Mouse (Mus musculus) T-helper 17 cell (primary cell): ENCODE measurements around the gene Gpr22.

Experiments
- in situ Hi-C, 2 experiments: fragments of 300-600 bp; cut with MboI, MseI; formaldehyde crosslinking; loops; 1 replicate in 1 of 2; 2 replicates in 1 of 2; pipeline ENCODE4 v1.15.1; 2025; ENCODE audit warnings: high pct_unique_total_duplicates in 2 of 2

The Gpr22 gene

DNA sequence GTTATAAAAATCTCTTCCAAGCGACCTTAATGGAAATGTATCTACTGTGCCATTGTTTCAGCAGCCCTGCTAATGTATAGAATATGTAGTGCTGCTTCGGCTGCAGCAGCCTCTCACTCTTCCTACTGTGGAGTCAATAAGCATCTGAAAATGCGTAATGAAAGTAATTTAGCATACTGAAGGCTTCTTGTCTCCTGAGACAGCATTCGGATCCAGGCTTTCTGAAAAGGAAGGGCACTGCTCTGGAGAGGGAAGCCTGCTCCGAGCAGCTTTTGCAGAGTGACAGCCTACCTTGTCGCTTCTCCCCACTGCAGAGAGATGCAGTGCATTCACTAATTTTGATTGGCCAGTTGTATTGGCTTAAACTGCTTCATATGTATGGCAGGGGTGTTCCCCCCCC lies at the start of gene Gpr22:
TSS of gene Gpr22 (minus strand) at position 348 of the 400 bp plus-strand sequence.
- in situ Hi-C loops, result no loop called here

DNA sequence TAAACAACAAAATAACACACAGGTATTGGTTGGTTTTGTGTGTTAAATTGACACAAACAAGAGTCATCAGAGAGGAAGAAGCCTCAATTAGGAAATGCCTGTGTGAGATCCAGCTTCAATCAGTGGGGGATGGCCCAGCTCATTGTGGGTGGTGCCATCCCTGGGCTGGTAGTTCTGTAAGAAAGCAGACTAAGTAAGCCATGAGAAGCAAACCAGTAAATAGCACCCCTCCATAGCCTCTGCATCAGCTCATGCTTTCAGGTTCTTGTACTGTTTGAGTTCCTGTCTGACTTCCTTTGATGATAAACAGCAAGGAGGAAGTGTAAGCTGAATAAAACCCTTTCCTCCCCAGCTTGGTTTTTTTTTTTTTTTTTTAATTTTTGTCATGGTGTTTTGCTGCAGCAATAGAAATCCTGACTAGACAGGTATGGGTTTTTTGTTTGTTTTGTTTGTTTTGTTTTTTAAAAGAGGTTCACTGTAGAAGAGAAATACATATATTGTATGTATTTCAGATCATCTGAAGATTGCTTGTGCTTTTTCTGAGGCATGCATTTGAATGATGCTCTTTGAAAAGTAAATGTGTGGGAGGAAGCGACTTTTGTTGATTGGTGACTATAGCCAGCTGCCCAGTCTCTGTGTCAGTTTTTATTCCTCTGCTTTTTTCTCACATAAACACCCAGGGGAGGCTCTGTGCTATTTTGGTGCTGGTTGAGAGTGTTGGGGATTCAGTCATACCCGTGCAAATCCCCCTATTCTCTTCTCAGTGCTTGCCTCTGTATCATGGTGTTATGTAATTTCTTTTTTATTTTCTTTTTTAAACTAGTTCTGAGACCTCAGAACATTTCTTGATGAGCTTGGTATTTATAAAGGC lies 42.4 kb upstream of the Gpr22 start:
- in situ Hi-C loops, result no loop called here

DNA sequence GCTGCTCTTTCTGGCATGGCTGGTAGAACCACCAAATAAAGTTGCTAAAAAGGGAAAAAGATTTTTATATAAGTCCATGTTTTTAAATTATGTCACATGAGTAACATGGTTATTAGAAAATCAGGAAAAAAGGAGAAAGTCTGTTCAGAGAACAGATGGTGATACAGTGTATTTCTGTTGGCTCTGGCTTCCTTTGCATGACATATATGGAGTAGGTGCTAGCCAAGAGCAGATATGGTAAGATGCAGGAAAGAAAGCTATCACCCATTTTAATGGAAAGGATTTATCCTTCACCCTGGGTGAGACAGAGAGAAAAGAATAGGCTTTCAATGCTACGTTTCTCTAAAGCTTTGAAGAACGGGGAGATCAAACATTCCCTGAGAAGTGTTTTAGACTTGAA lies 40.7 kb upstream of the Gpr22 start:
- in situ Hi-C loops, result no loop called here

DNA sequence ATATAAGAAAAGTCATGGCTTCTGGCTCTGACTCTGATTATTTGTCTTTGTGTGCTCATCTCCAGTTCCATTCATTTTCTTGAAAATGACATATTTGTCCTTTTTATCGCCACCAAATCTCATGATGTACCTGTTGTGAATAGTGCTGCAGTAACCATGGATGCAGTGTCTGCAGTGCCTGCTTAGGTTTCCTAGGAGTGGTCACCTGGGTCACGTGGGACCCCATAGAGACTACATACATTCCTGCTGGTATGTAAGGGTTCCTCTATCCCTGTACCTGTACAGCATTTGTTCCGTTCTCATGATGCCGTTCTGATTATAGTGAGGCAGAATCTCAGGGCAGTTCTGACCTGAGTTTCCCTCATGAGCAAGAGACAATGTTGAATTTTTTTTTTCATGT lies 36.1 kb upstream of the Gpr22 start:
- in situ Hi-C loops, result no loop called here

DNA sequence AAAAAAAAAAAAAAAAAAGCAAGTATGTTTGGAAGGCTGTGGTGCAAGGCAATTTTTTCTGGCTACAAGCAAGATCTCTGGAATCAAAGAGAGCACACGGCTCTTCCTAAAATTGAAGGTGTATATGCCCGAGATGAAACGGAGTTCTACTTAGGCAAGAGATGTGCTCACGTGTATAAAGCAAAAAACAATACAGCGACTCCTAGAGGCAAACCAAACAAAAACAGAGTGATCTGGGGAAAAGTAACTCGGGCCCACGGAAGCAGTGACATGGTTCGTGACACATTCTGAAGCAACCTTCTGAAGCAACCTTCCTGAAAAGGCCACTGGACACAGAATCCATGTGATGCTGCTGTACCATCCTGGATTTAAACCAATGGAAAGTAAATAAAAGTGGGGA lies 33.6 kb upstream of the Gpr22 start:
- in situ Hi-C loops, result no loop called here

DNA sequence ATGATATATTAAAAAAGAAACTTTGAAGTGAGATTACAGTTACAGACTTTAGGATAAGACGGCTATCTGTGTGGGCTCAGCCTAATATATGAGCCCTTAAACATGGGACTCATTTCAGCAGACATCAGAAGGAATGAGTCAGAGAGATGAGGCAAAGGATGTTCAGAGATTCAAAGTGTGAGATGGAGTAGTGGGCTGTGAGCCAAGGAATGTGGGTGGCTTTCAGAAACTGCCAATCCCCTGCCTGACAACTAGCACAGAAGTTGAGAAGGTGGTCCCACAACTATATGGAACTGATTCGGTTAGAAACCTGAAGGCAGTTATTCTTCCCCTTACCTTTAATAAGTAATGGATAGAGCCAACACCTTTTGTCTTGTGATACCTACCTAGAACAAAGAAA lies 20.9 kb upstream of the Gpr22 start:
- in situ Hi-C loops, result no loop called here

DNA sequence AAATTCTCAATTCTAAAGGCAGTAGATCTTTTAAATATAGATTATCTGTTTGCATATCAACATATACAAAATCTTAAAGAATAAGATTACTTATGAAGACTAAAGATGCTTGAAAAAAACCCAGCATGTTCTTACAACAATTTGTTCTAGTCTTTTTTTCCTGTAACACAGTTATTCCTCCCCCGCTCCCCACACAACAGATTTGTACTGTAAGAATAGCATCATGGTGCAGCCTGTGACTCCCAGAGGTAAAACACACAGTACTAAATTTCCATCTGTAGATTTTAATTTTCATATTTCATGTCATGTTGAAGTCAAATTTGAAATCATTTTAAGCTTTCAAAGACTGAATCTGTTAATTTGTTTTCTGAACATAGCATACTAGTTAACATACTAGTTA lies 16.4 kb upstream of the Gpr22 start:
- in situ Hi-C loops, result no loop called here

DNA sequence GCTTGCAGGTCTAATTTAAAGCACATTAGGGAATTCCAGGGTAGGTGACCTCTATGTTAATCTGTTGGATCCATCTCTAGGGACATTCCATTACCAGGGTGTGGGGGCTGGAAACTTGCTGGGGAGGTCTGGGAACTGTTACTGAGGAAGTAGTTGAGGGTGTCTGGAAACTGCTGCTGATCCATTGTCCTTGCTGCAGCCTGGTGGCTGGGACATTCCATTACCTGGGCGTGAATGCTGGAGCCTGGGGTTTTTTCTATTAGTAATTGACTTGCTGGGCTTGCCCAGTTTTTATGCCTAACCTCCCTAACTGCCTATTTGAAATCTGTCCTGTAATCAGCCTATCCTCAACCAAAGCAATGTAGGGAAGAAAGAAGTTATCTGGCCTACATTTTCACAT lies 13.0 kb upstream of the Gpr22 start:
- in situ Hi-C loops, result loop anchor here in 1 of 2 experiments (5.0 kb wide), 1 partner anchor 219 kb away; no protein-coding TSS in a partner anchor

DNA sequence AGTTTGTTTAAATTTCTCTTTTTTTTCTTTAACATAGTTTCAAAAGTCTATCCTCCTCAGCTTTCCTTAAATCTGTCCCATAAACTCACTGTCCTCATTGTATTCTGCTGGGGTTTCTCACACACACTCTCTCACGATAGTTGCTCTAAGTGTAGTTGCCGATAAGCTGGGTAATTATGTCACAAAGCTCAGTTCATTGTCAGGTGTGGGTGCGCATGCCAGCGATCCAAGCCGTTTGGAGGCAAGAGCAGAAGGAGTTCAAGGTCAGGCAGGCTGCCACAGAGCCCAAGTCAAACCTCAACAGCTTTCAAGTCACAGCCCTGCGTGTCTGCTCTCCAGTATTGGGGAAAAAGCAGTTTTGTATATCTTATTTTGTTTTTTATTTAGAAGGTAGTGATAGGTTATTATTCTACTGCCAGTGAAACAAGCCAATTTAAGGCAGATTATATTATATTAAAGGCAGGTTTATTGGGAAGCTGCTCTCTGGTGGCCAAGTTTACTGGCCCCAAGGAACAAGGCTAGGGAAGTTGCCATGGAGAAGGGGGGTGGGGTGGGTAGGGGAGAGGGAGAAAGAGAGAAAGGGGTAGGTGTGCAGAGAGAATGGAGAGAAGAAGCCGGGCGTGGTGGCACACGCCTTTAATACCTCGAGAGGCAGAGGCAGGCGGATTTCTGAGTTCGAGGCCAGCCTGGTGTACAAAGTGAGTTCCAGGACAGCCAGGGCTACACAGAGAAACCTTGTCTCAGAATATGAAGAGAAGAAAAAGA lies 11.9 kb upstream of the Gpr22 start:
- in situ Hi-C loops, result loop anchor here in 1 of 2 experiments (5.0 kb wide), 1 partner anchor 218 kb away; no protein-coding TSS in a partner anchor

DNA sequence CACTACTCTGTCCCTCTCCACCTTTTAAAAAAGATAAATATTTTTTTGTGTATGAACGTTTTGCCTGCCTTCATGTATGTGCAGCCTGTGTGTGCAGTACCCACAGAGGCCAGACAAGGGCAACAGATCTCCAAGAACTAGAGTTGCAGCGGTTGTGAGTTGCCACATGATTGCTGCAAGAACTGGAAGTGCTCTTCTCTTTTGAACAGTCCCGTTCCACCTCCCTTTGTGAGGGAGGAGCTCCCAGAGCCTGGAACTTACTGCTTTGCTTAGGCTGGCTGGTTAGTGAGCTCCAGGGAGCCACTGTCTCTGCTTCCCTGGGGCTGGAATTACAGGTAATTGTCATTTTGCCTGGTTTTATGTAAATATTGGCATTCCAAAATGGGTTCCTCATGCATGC lies 10.8 kb upstream of the Gpr22 start:
- in situ Hi-C loops, result no loop called here

DNA sequence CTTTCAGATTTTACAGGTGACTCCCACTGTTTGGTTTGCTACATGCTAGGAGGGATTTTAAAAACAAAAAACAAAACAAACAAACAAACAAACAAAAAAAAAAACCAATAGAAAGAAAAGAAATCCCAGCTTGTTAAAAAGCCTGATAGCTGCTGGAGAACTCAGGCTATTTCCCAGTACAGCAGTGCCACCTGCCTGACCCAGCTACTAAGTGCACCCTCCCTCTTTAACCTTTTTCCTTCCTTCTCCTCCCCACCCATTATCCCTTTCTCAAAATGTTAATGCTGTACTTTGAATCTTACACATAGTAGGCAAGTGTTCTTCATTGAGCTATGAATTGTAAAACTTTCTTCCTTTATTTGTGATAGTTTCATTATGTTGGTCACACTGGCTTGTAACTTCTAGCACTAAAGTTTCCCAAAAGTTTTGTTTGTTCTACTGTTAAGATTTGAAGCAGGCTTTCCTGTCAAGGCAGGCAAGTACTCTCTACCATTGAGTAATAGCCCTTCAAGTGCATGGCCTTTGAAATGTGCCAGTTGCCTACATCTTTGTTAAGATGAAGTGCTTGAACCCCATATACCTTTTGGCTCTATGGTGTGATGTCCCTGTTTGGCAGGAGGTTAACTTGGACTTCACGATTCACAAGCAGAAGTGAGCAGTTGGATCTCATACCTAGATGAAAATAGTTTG lies 6.0 kb upstream of the Gpr22 start:
- in situ Hi-C loops, result loop anchor here in 1 of 2 experiments (5.0 kb wide), 1 partner anchor 207 kb away; no protein-coding TSS in a partner anchor

DNA sequence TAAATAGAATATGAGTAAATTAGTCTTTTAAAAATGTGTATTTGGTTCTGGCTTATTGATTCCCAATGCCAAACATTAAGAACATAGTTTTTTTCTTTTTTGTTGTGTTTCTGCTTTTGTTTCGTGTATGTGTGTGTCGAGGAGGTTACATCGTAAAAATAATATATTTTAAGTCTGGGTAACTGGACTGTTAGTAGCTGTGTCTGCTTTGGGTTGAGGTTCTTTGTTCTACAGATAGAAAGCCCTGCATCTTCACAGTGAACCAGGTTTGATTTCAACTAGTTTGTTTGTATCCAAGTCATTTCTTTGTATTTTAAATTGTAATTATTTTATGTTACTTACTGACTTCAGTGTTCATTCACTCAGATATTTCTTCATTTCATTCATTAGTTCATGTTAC lies 323 bp upstream of the Gpr22 start:
- in situ Hi-C loops, result no loop called here

DNA sequence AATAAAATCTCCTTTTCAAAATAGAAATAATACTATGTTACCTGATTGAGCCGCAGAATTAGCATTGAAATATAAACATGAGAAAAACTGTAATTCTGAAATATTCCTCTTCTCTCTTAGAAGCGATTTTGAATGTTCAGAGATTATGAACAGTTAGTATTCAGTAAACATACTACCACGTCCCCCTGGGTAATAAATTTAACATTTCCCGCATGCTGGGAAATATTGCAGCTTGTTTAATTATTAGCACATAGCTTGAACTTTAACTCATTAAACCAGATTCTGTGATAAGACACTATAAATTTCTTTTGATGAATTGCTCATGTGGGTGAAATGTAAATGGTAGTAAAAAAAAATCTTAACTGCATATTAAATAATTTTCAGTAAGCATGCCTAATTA lies 1.0 kb downstream of the Gpr22 start:
- in situ Hi-C loops, result no loop called here

DNA sequence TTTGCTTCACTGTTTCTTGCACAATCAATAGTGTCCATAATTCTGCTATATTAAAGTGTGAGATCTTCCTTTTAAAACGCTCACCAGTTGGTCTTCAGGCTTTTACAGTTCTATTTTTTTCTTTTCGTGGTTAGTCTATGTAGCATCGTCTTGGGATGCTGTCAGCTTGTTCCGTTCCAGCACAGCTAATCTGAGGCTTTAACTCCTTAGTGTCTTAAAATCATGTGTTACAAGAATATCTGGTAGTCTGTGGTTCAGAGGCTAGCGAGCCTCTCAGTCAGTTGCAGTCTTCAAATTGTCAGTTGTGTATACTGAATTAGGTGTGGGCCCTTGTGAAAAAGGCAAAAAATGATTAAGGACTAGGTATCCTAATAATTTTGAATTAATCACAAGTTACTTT lies 1.5 kb downstream of the Gpr22 start:
- in situ Hi-C loops, result no loop called here

DNA sequence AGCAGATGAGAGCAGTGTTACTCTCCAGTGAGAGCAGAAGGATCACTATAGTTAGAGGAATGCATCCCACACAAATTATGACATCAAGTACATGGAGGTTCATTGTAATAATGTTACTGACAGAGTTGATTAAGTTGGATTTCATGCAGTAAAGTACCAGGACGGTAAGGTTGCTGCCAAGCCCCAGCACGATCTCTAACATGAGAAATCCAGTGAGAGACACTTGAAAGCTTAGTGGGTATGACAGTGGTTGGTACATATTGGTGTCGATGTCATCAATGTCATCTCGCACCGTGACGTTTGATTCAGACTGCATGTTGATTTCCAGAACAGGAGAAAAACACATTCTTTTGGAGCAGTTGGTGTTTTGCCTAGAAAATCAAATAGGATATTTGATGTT lies 4.1 kb downstream of the Gpr22 start:
- in situ Hi-C loops, result no loop called here

DNA sequence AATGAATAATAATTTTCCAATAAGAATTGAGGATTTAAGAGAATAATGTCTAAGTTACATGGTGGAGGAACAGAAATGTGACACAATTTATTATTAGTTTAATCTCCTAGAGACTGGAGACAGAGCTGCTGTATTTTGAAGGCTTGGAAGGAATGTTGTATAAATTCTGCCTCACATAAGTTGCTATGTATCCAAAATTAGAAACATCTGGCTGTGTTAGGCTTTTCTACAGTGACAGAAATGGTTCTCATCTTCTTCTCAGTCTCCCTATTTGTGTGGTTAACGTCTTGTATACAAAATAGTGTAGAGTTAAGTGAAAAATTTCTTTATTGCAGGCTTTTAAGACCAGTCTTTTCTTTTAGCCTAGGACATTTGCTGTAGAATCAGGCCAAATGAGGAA lies 6.2 kb downstream of the Gpr22 start:
- in situ Hi-C loops, result no loop called here

DNA sequence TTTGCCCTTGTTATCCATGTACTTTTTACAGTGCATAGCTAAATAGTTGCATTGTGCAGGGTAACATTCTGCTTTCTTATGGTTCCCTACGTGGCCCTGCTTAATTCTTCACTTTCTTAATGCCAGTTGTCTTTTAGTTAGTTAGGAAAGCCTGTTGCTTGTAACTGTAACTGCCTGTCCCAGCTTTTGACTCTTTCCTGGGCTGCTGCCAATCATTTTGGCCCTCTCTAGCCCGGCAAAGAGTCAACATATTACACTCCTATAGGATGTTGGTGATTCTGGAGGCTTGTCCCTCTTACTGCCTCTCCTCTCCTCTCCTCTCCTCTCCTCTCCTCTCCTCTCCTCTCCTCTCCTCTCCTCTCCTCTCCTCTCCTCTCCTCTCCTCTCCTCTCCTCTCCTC lies 7.6 kb downstream of the Gpr22 start:
- in situ Hi-C loops, result no loop called here

DNA sequence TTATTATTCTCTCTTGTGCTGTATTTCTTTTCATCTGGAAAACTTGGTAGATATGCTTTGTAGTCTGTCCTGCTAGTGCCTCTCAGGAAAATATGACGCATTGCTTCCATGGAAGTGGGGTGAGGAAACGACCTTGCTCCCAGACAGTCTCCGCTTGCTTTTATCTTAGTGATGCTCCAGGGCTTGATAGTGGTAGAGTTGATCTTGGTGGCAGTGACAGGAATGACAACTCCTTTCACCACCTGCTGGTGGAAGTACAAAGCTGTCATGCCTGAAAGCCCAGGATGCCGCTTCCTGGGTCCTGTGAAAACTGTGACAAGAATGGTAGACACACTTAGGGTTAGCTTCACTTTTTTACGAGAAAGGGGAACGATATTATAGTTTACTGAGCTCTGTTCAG lies 9.8 kb downstream of the Gpr22 start:
- in situ Hi-C loops, result no loop called here

DNA sequence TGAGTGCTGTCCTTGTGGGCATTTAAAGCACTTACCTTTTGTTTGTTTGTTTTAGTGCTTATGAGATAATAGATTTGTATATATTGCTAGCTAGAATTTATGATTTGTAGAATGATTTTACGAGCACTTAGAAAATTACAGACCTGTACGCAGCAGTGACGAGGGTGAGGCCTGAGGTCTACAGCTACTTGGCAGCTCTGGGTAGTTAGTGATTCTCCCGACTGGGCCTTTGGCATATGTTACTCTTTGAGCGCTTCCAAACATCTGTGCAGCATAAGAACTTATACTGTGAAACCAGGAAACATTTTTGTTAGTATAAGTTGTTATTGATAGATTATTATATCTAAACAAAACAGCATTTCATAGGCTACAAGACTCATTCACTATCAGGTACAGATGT lies 12.3 kb downstream of the Gpr22 start:
- in situ Hi-C loops, result no loop called here

DNA sequence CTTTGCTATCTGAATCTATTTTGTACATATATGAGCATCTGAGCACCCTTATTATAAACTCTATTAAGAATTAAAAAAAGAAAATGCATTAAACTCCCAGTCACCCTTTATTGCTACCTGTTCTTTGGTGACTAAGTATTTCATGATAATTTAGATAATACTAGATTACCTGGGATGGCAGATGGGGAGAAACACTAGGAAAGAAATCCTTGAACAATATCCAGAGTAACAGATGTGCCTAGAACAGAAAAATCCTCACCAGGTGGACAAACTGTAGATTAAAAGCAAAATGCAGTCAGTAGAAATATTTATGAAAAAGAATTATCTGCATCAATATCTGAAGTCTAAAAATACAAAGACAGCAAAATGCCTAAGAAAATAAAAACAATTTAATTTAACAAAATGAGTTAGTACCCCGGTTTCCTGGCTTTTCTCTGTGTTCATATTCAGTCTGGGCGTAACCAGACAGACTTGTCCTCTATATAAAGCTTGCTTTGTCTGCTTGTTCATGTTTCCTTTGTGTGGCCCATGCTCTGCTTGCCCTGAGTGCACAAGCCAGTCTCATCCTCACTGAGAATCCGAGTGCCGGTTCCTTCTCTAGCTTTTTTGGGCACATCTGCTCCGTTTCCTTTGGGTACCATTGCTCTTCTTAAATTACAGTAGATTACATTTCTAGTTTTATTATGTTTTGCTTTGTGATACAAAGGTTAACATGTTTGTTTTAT lies 13.0 kb downstream of the Gpr22 start:
- in situ Hi-C loops, result no loop called here

DNA sequence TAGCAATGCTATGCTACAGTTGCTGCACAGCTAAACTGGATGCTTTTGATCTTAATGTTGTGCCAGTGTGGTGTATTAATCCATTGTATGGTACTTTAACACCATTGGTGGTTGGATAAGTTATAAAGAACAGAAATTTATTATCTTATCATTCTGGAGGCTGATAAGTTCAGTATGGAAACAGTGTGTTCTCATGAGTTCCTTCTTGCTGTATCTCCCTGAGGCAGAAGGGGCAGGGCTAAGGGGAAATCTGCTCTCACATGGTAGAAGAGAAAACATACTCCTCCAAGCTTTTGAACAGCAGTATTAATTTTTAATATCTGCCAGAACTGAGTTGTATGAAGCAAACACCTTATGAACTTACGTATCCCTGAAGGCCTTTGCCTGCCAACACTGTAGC lies 20.5 kb downstream of the Gpr22 start:
- in situ Hi-C loops, result no loop called here

DNA sequence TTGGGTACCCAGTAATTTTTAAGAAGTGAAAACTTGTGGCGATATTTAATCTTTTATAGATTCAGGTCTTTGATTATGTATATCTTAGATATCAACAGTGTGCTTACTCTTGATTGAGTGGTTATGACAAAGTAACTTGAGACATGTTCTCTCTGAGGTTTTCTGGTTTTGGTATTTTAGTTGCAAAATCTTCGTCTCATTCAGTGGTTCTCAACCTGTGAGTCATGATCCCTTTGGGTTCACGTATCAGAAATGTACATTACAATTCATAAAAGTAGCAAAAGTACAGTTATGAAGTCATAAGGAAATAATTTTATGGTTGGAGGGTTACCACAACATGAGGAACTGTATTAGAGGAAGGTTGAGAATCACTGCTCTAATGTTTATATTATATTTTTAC lies 27.1 kb downstream of the Gpr22 start:
- in situ Hi-C loops, result no loop called here
